Mouse (Mus musculus): Measurements from ENCODE around the gene Tmem167. TPM values are rescaled to one million over a fixed set of nuclear protein-coding genes. Genes with fewer than 3 reads are reported as not detected.
"Not testable (repeated sequence)": the region's sequence is repeated elsewhere in the genome, so short reads cannot be mapped to it uniquely, and the experiment has no call there.

The Tmem167 gene
- polyA plus RNA-seq (2012; rRNA removed) = 12.3 and 12.8 TPM in 2 replicates

GRCm38 (mm10) chr13:90088962-90089824 is at the start of gene Tmem167, which contains the start of gene Xrcc4:
Tmem167 (plus strand) TSS chr13:90089123.
Xrcc4 (minus strand) TSS chr13:90089608.
- Histone ChIP-seq H3K4me1 (ENCODE audit: control insufficient read depth, insufficient read depth, low read length) (no peaks in the 10 kb centered on the region), H3K4me3 (ENCODE audit: insufficient read depth, low read length) (peak within 1 kb of the TSS; percentile 83), H3K27ac (ENCODE audit: insufficient read depth, low read length) (peak within 1 kb of the TSS; percentile 85)
- TF ChIP-seq CTCF (IDR thresholded peaks at IDR 0.05; ENCODE audit: extremely low read depth, insufficient read depth, low read length) (no peak), POLR2A (IDR thresholded peaks at IDR 0.05; ENCODE audit: extremely low read depth, insufficient read depth, low read length) (peak; percentile 66; the same call in 1 of the 2 replicates)

GRCm38 (mm10) chr13:90039613-90040012 is 49.3 kb upstream of the Tmem167 start:
- Histone ChIP-seq H3K4me1 (ENCODE audit: control insufficient read depth, insufficient read depth, low read length) (no peaks in the 10 kb centered on the region), H3K27ac (ENCODE audit: insufficient read depth, low read length) (no peak overlapping the region), H3K4me3 (ENCODE audit: insufficient read depth, low read length) (no peak overlapping the region)
- TF ChIP-seq CTCF (IDR thresholded peaks at IDR 0.05; ENCODE audit: extremely low read depth, insufficient read depth, low read length) = no peak
- no peak for TF ChIP-seq POLR2A (IDR thresholded peaks at IDR 0.05; ENCODE audit: extremely low read depth, insufficient read depth, low read length)

GRCm38 (mm10) chr13:90051735-90052134 is 37.2 kb upstream of the Tmem167 start:
- H3K27ac ChIP-seq (ENCODE audit: insufficient read depth, low read length) = no peak overlapping the region
- H3K4me3 ChIP-seq (ENCODE audit: insufficient read depth, low read length) = no peak overlapping the region
- TF ChIP-seq POLR2A (IDR thresholded peaks at IDR 0.05; ENCODE audit: extremely low read depth, insufficient read depth, low read length) = no peak
- TF ChIP-seq CTCF (IDR thresholded peaks at IDR 0.05; ENCODE audit: extremely low read depth, insufficient read depth, low read length) = no peak
- H3K4me1 ChIP-seq (ENCODE audit: control insufficient read depth, insufficient read depth, low read length) = no peaks in the 10 kb centered on the region

- Histone ChIP-seq H3K27ac (ENCODE audit: insufficient read depth, low read length) (no peak overlapping the region), H3K4me3 (ENCODE audit: insufficient read depth, low read length) (no peak overlapping the region), H3K4me1 (ENCODE audit: control insufficient read depth, insufficient read depth, low read length) (no peaks in the 10 kb centered on the region)
- no peak for TF ChIP-seq CTCF (IDR thresholded peaks at IDR 0.05; ENCODE audit: extremely low read depth, insufficient read depth, low read length)
Observed at GRCm38 (mm10) chr13:90052408-90052807, 36.5 kb upstream of the Tmem167 start.

GRCm38 (mm10) chr13:90061877-90062276 is 27.0 kb upstream of the Tmem167 start:
- TF ChIP-seq POLR2A (IDR thresholded peaks at IDR 0.05; ENCODE audit: extremely low read depth, insufficient read depth, low read length) (no peak), CTCF (IDR thresholded peaks at IDR 0.05; ENCODE audit: extremely low read depth, insufficient read depth, low read length) (no peak)
- Histone ChIP-seq H3K27ac (ENCODE audit: insufficient read depth, low read length) (no peak overlapping the region), H3K4me1 (ENCODE audit: control insufficient read depth, insufficient read depth, low read length) (no peaks in the 10 kb centered on the region), H3K4me3 (ENCODE audit: insufficient read depth, low read length) (no peak overlapping the region)

GRCm38 (mm10) chr13:90089825-90090183 is 881 bp downstream of the Tmem167 start:
- H3K4me3 ChIP-seq (ENCODE audit: insufficient read depth, low read length) = peak overlapping the region; percentile 83
- H3K27ac ChIP-seq (ENCODE audit: insufficient read depth, low read length) = no peak overlapping the region; the same call in 1 of the 2 replicates
- no peaks in the 10 kb centered on the region for H3K4me1 ChIP-seq (ENCODE audit: control insufficient read depth, insufficient read depth, low read length)
- TF ChIP-seq POLR2A (IDR thresholded peaks at IDR 0.05; ENCODE audit: extremely low read depth, insufficient read depth, low read length) (no peak), CTCF (IDR thresholded peaks at IDR 0.05; ENCODE audit: extremely low read depth, insufficient read depth, low read length) (no peak)

- H3K27ac ChIP-seq (ENCODE audit: insufficient read depth, low read length) = no peak overlapping the region
- no peak overlapping the region for H3K4me3 ChIP-seq (ENCODE audit: insufficient read depth, low read length)
- H3K4me1 ChIP-seq (ENCODE audit: control insufficient read depth, insufficient read depth, low read length) = no peaks in the 10 kb centered on the region
- TF ChIP-seq CTCF (IDR thresholded peaks at IDR 0.05; ENCODE audit: extremely low read depth, insufficient read depth, low read length) (no peak), POLR2A (IDR thresholded peaks at IDR 0.05; ENCODE audit: extremely low read depth, insufficient read depth, low read length) (no peak)
Observed at GRCm38 (mm10) chr13:90101514-90101913, 12.6 kb downstream of the Tmem167 start.

- H3K4me3 ChIP-seq (ENCODE audit: insufficient read depth, low read length) = no peak overlapping the region
- H3K27ac ChIP-seq (ENCODE audit: insufficient read depth, low read length) = no peak overlapping the region
- TF ChIP-seq CTCF (IDR thresholded peaks at IDR 0.05; ENCODE audit: extremely low read depth, insufficient read depth, low read length) (no peak), POLR2A (IDR thresholded peaks at IDR 0.05; ENCODE audit: extremely low read depth, insufficient read depth, low read length) (no peak)
- no peaks in the 10 kb centered on the region for H3K4me1 ChIP-seq (ENCODE audit: control insufficient read depth, insufficient read depth, low read length)
Observed at GRCm38 (mm10) chr13:90106139-90106538, 17.2 kb downstream of the Tmem167 start.

- not testable (repeated sequence) for H3K4me3 ChIP-seq (ENCODE audit: insufficient read depth, low read length); H3K4me1 ChIP-seq (ENCODE audit: control insufficient read depth, insufficient read depth, low read length); H3K27ac ChIP-seq (ENCODE audit: insufficient read depth, low read length)
Observed at GRCm38 (mm10) chr13:90108746-90109145, 19.8 kb downstream of the Tmem167 start.

- no peak overlapping the region for H3K27ac ChIP-seq (ENCODE audit: insufficient read depth, low read length)
- TF ChIP-seq POLR2A (IDR thresholded peaks at IDR 0.05; ENCODE audit: extremely low read depth, insufficient read depth, low read length) = no peak
- TF ChIP-seq CTCF (IDR thresholded peaks at IDR 0.05; ENCODE audit: extremely low read depth, insufficient read depth, low read length) = no peak
Observed at GRCm38 (mm10) chr13:90111681-90112080, 22.8 kb downstream of the Tmem167 start.

More at GRCm38 (mm10) chr13:90111681-90112080, 22.8 kb downstream of the Tmem167 start:
- Histone ChIP-seq H3K4me3 (ENCODE audit: insufficient read depth, low read length) (no peak overlapping the region), H3K4me1 (ENCODE audit: control insufficient read depth, insufficient read depth, low read length) (no peaks in the 10 kb centered on the region)

Measured in cortical plate, adult 2 months (tissue).